Mouse (Mus musculus): ENCODE measurements around the gene Togaram1.

The Togaram1 gene

DNA sequence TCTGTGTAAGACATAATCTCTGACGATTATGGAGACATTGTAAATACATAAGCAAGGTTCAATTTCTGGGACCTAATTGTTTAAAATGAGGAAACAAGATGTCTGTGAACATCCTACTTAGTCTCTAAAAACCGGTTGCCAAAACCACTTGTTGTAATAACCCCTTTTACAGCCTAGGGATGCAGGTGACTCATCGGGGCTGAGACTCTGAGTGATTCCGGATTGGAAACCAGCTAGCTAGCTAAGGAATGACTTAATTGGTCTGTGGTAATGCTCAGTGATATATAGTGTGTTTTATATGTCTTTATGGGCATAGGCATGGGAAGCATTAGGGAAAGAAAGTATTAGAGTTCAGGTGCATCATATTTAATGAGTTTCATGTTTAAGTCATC, 71.9 kb downstream of the Togaram1 start:
- DNase-seq (ENCODE audit: inconsistent age in 2 of 2, low spot score in 1 of 2), result peak; percentile 40 to 81

DNA sequence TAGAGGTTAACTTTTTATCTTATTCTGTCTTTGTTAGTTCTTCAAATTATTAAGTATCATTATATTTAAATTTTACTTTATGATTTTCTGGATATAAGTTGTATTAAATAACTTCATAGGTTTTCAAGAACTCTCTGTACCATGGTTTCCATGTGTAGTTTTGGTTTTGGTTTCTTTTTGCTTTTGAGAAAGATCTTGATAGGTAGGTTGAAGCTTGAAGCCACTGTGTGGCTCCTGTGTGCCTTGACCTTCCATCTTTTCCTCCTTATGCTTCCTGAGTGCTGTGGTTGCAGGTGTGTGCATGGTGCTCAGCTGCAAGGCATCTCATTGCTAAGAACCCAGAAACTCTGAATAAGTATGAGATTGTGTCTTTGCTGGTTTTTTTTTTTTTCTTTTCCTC, 83.2 kb downstream of the Togaram1 start:
- no peak for DNase-seq (ENCODE audit: inconsistent age in 2 of 2, low spot score in 1 of 2)

DNA sequence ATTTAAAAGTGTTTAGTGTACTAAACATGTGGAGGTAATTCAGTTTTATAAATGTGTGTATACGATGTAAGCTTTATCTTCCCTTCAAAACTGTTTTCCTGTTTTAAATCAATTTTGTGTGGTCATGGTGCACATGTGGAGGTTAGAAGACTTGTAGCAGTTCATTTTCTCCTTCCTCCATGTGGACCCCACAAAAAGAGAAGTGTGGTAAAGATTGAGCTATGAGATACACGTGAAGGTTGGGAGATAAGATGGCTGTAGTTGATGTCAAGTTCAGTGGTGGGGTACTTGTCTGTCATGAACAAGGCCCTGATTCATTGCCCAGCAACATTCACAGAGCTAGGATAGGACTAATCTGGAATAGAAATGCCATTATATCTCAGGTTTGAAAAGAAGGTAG, 92.6 kb downstream of the Togaram1 start:
- DNase-seq (ENCODE audit: inconsistent age in 2 of 2, low spot score in 1 of 2), result no peak

DNA sequence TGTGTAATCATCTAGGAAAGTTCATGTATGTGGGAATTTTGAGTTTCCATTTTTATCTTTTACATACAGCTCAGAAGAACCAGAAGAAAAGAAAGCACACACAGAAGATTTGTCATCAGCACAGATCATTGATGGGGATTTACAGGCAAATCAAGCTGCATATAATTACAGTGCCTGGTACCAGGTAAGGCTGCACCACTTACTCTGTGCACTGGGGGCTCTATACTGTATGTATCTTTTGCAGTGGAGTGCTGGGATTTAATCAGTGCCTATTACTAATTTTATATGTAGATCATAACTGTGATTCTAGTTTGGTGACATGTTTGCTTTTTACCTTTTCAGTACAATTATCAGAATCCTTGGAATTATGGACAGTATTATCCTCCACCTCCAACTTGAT, 95.5 kb downstream of the Togaram1 start:
- no peak for DNase-seq (ENCODE audit: inconsistent age in 2 of 2, low spot score in 1 of 2)

DNA sequence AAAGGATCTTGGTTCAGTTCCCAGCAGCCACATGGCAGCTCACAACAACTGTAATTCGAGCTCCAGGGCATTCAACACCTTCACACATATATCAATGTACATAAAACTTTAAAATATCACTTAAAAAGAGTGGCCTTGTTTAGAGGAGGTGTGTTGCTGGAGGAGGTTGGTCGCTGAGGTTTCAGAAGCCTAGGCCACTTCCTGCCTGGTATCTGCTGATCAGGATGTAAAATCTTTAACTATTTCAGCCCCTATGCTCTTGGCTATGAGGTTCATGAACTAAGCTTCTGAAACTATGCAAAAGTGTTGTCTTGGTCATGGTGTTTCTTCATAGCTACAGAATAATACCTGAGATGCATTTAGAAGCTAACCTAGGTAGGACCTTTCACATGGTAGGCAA, 99.6 kb downstream of the Togaram1 start:
- DNase-seq (ENCODE audit: inconsistent age in 2 of 2, low spot score in 1 of 2), result no peak

DNA sequence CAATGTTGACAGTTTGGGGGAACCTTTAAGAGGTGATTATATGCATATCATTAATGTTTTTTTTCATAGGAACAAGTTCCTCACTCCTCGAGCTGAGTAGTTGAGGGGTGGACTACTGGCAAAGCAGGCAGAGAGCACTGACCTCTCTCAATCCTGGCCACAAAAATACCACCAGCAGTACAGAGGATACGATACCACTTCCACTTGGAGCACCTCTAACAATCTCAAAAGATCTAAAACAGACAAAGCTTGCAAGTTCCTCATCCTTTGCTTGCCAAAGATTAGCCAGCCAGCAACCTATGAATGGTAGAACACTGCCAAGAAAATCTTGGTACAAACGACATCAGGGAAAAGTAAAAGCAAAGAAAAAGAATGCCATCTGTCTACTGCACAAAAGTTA, 100.6 kb downstream of the Togaram1 start:
- DNase-seq (ENCODE audit: inconsistent age in 2 of 2, low spot score in 1 of 2), result no peak

DNA sequence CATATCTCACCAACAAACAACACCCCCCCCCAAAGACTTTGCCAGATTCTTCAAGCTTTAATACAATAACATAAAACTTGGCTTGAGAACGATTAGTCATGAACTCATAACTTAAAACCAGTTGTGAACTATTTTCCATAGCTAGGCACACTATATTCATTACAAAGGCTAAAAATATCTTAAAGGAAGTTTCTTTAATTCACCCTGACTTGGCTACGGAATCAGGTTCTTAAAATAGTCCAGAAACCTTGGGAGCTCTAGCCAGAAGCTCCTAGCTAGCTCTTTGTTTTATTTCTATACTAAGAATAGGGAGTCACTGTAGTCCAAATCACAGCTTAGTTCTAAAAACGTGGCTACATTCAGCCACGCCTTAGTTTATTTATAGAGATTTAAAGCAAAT, 102.8 kb downstream of the Togaram1 start:
- DNase-seq (ENCODE audit: inconsistent age in 2 of 2, low spot score in 1 of 2), result peak in 1 of 2 experiments; percentile 52

All from adrenal gland, adult (tissue).